ENCODE assay signal across 17 mouse cellular contexts in the genomic region with DNA sequence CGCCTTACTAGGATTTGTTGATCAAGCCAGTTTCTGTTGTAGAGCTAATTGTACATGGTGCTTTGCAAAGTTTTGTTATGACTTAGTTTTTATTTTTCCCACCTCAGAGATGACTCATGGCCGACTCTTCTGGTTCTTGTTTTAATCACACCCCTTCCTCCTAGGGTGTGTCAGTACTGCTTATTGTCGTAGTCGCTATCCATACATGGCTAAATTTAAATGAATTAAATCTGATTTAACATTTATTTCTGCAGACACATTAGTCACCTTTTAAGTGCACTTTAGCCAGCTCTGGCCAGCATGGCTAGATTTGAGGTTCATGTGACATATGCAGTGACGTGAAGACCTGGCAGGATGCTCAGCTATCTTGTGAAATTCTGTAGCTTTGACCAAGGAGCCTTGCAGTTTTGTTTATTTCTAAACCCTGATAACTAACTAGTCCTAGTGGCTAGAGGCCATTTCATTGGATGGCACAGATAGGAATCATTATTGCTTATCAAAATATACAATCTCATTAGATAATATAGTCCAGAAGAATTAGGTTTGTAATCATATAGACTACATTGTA.
DNase-seq lines count a peak whose midpoint lies in the region.
"Had no signal": no experiment of that assay in that cellular context is flagged by ENCODE, and none has a peak within 500 bp of the region (broad histone marks: within the 10 kb centered on the region; RNA-seq: fewer than 3 reads in every experiment).

No protein-coding gene starts in this region.

- peak; percentile 70 for DNase-seq in 3134 (ENCODE audit: extremely low read depth, insufficient read length, low spot score)
- peak; percentile 16 for DNase-seq in A20 (ENCODE audit: low read depth, low spot score)
- DNase-seq in NIH3T3 (ENCODE audit: low read depth), result peak; percentile 96
- peak; percentile 72 for DNase-seq in induced T-regulatory cell, adult 2 months (ENCODE audit: low read depth)
- no peak for DNase-seq in lung, postnatal 36 days
- DNase-seq in c-Kit-positive CD71-positive TER-119-positive erythroid progenitor cells, embryonic 14.5 days (ENCODE audit: low spot score), result no peak
- no peak for DNase-seq in ovary, postnatal 36 days (ENCODE audit: low spot score)
- DNase-seq: adrenal gland, postnatal 36 days; cerebellum, adult 11-12 months; cerebellum, postnatal 14 days; gastrocnemius, postnatal 25 days; heart, adult 2 months; kidney, postnatal 4 days; lung, embryonic 14.5 days; retina, postnatal 1 day; right cerebral cortex, postnatal 25 days; spleen, adult 18-20 months had no signal

Comparison
In these comparisons a context has a peak if more than half of its experiments do, and no peak if none do; other contexts are left out.
1. DNase-seq: peak in 3134 (single experiment), A20 (single experiment), NIH3T3 (single experiment) and induced T-regulatory cell, adult 2 months (single experiment); none in lung, postnatal 36 days (single experiment), c-Kit-positive CD71-positive TER-119-positive erythroid progenitor cells, embryonic 14.5 days (single experiment) and ovary, postnatal 36 days (single experiment).